Mouse (Mus musculus) right cerebral cortex, postnatal 14 days (tissue): ENCODE measurements around the gene Gab2.

Experiments used
- DNase-seq: peaks from one replicate; pipeline ENCODE4 v3.0.0; 2022

The Gab2 gene

GRCm38 (mm10) chr7:97348318-97348717 lies 266.9 kb downstream of the Gab2 start:
- no peak for DNase-seq

- no peak for DNase-seq
Observed at GRCm38 (mm10) chr7:97348836-97349235, 267.4 kb downstream of the Gab2 start.

DNA sequence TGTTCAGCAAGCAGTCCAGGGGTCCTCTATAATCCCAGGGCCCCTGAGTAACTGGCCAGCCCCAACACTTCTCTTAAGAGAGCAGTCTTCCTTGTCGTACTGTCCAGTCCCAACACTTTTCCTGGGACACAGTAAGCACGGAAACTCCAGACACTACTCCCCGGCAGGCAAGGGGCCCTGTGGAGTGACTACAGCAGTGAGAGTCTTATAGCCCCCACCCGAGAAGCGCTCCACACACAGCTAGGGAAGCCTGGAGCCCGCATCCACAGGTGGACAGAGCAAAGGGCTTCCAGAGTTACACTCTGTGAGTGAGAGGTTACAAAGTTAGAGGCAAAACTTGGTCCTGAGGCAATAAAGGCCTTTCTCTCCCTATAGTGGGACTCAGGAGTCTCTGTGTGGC lies 268.1 kb downstream of the Gab2 start:
- no peak for DNase-seq

DNA sequence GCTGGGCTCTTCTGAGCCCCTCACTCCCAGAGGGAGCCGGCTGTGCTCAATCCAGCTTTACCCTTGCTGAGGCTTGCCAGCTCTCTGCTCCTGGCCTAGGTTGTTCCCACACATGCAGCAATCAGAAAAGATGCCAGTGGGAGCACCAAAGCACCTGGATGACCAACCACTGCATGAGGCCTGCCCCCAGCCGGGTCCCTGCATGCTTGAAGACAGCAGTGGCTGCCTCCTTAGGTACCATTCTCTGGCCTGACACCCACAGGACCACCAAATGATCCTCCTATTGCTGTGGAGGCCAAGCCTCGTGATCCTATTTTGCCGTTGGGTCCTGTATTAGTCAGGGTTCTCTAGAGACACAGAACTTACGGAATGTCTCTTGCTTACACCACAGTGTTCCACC lies 269.5 kb downstream of the Gab2 start:
- DNase-seq, result no peak

GRCm38 (mm10) chr7:97351792-97352513 lies 270.6 kb downstream of the Gab2 start:
- DNase-seq, result no peak

- no peak for DNase-seq
Observed at GRCm38 (mm10) chr7:97353356-97353755, 272.0 kb downstream of the Gab2 start.

DNA sequence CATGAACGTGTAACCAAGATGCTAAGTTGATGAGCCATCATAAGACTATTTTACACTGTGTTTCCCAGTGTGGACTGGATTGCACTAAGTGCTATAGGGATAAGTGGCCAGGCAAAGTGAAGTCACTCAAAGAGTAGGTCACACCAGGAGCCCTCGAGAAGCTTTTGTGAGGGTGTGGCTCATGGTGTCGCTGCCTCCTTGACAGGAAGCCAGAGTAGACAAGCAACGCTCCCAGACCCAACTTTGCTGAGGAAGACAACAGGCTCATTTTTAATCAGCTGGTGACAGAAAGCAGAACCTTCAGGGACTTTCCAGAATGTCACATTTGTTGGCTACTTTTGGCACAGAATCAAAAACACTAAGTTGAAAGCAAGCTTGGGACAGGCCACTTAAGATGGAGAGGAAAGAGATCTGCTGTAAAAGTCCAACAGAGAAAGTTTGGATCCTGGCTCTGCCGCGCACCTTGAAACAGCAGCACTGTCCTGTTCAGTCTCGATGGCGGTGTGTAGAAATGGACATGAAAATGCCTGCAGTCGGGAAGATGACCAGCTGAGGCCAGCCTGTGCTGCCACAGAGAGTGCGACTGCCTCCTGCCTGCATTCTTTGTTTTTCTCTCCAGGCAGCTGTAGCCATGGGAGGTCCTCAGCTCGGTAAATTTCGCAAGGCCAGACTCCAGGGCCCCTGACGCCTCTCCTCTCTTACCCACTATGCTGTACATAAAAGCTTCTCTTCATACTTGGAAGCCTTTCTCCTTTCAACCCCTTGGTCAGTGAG lies 273.9 kb downstream of the Gab2 start:
- no peak for DNase-seq

DNA sequence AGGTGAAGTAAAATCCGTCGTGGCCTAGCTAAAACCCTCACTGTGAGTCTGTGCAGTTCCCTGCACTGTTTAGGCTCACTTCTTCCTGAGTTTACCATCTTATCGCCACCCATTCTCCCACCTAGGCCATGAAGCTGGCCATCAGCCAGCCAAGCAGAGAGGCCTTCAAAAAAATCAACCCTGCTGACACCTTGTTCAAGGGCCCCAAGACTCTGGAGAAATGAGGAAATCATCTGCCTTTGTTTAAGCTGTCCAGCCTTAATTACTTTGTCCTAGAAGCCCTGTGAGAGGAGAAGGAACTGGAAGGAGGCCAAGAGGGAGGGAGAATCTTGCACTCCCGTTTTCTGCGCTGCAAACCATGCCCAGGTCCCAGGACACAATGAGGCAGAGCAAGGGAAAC lies 274.9 kb downstream of the Gab2 start:
- DNase-seq, result no peak

GRCm38 (mm10) chr7:97356875-97357276 lies 275.5 kb downstream of the Gab2 start:
- no peak for DNase-seq

- no peak for DNase-seq
Observed at GRCm38 (mm10) chr7:97357840-97358239, 276.5 kb downstream of the Gab2 start.

DNA sequence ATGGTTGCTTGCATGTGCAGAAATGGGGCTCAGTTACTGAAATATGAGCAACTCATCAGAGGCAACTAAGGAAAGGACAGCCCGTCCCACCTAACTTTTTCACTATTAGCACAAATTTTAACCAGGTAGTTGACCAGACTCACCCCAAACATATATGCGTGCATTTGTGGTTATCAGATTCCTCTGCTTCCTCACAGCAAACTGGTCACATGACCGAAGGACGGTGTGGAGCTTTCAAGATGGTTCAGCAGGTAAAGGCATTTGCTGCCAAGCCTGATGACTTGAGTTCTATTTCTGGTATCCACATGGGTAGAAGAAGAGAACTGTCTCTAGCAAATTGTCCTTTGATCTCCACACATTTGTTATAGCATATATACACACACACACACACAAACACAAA lies 277.0 kb downstream of the Gab2 start:
- no peak for DNase-seq
